In genomic region chr1:186145444-186145843, GRCm38 (mm10) we compare ENCODE assay signal across 13 mouse cellular contexts. TPM values are rescaled to one million over a fixed set of nuclear protein-coding genes. Genes with fewer than 3 reads are reported as not detected.
DNase-seq lines count a peak whose midpoint lies in the region; ATAC-seq and TF ChIP-seq lines count a peak whose summit lies in the region.
"Had no signal": no experiment of that assay in that cellular context is flagged by ENCODE, and none has a peak within 500 bp of the region (broad histone marks: within the 10 kb centered on the region; RNA-seq: fewer than 3 reads in every experiment).

No protein-coding gene starts in this region.

- H3K79me2 ChIP-seq in myocyte (ENCODE audit: control insufficient read depth, insufficient read depth) = no peaks in the 10 kb centered on the region

- H3K9me3 ChIP-seq in embryonic facial prominence, embryonic 10.5 days = no peaks in the 10 kb centered on the region
- H3K9me3 ChIP-seq in limb, embryonic 12.5 days = no peaks in the 10 kb centered on the region

- no peak for TF ChIP-seq POLR2A in myocyte (IDR thresholded peaks at IDR 0.05; ENCODE audit: insufficient read length, low read depth)

- no peak overlapping the region for H3ac ChIP-seq in myocyte (ENCODE audit: control insufficient read depth, insufficient read length)

- H3K36me3 ChIP-seq in embryonic facial prominence, embryonic 10.5 days (replicated peaks) = no peaks in the 10 kb centered on the region
- no peaks in the 10 kb centered on the region for H3K36me3 ChIP-seq in limb, embryonic 12.5 days
- H3K36me3 ChIP-seq in myocyte (ENCODE audit: control insufficient read depth, insufficient read depth) = no peaks in the 10 kb centered on the region

- no peaks in the 10 kb centered on the region for H3K27me3 ChIP-seq in embryonic facial prominence, embryonic 10.5 days (replicated peaks; ENCODE audit: low read depth, poor library complexity, severe bottlenecking)
- no peaks in the 10 kb centered on the region for H3K27me3 ChIP-seq in limb, embryonic 12.5 days
- no peaks in the 10 kb centered on the region for H3K27me3 ChIP-seq in myocyte (ENCODE audit: control insufficient read depth, insufficient read depth, insufficient read length)
- H3K27me3 ChIP-seq: megakaryocyte, embryonic 14.5 days had no signal

- peak overlapping the region; percentile 37 for H3K4me2 ChIP-seq in limb, embryonic 12.5 days
- H3K4me2 ChIP-seq in myocyte (ENCODE audit: low read depth) = peak overlapping the region; percentile 69

- no peak overlapping the region for H3K4me3 ChIP-seq in embryonic facial prominence, embryonic 10.5 days
- no peak overlapping the region for H3K4me3 ChIP-seq in limb, embryonic 12.5 days (replicated peaks)
- H3K4me3 ChIP-seq in myocyte = no peak overlapping the region
- H3K4me3 ChIP-seq: megakaryocyte, embryonic 14.5 days had no signal

- no peak overlapping the region for H3K9ac ChIP-seq in limb, embryonic 12.5 days (replicated peaks)

- H3K4me1 ChIP-seq in embryonic facial prominence, embryonic 10.5 days = peaks cover 9% of the 10 kb centered on the region
- peaks cover 10% of the 10 kb centered on the region for H3K4me1 ChIP-seq in limb, embryonic 12.5 days (replicated peaks)
- H3K4me1 ChIP-seq: megakaryocyte, embryonic 14.5 days had no signal

- whole genome bisulfite sequencing in embryonic facial prominence, embryonic 10.5 days = 47% methylated on average over 6 of the region's 6 CpGs
- 35% methylated on average over 6 of the region's 6 CpGs for WGBS in limb, embryonic 12.5 days

- ATAC-seq in limb, embryonic 12.5 days (ENCODE audit: insufficient number of reproducible peaks, insufficient read depth, low FRiP score, low TSS enrichment, low read depth) = no peak
- ATAC-seq in activated CD4-positive, CD25-positive, alpha-beta regulatory T cell, adult 4 months = no peak

- peak; percentile 6 to 10 for DNase-seq in layer of hippocampus, postnatal 14 days (ENCODE audit: low spot score in 2 of 2)
- no peak for DNase-seq in layer of hippocampus, adult 9-11 months
- DNase-seq in embryonic facial prominence, embryonic 10.5 days (ENCODE audit: low spot score) = peak; percentile 50
- no peak for DNase-seq in cerebellum, postnatal 4 days (ENCODE audit: low spot score in 2 of 2)
- DNase-seq: cerebellum, adult 9-10 months; heart, postnatal 4 days; kidney, adult 9 months; thymus, postnatal 36 days had no signal

- 0 out of 2 replicates have a peak overlapping the region, but pooled peaks have one; percentile 40 for H3K27ac ChIP-seq in embryonic facial prominence, embryonic 10.5 days (replicated peaks)
- H3K27ac ChIP-seq in limb, embryonic 12.5 days = no peak overlapping the region

TF ChIP-seq in myocyte, 11 proteins besides CTCF, POLR2A, EP300 and RAD21:
- TF ChIP-seq MYOD1 (IDR thresholded peaks at IDR 0.05; ENCODE audit: control insufficient read depth in 1 of 3, insufficient read length in 2 of 3, low read depth in 2 of 3) = peak in 1 of 3 experiments; percentile 43
- no peak for TF ChIP-seq TCF3 (IDR thresholded peaks at IDR 0.05; ENCODE audit: insufficient read length, low read depth)

RNA-seq across cellular contexts. Expression of gene Lyplal1, which starts 28.3 kb away (rescaled TPM):
- total RNA-seq in layer of hippocampus, postnatal 14 days (2021) = 10 to 100 TPM; 10.8 to 12.0 TPM
- polyA plus RNA-seq in embryonic facial prominence, embryonic 10.5 days (2016; fragmentation: Nextera tagmentation; extraction: Ambion mirVana) = 18.5 and 18.9 TPM in 2 replicates
- 19.4 and 20.4 TPM in 2 replicates for polyA plus RNA-seq in limb, embryonic 12.5 days (2016; fragmentation: Nextera tagmentation; extraction: Ambion mirVana)
- polyA plus RNA-seq in myocyte (2012; fragmentation: generic; extraction: Trizol) = 9.5 TPM
- polyA plus RNA-seq in activated CD4-positive, CD25-positive, alpha-beta regulatory T cell, adult 4 months (2017; shearing (Covaris generic)) = not detected
- total RNA-seq: neutrophil, adult 5-6 weeks had no signal

Comparison
In these comparisons a context has a peak if more than half of its experiments do, and no peak if none do; other contexts are left out.
1. DNase-seq: peak in layer of hippocampus, postnatal 14 days (2 of 2) and embryonic facial prominence, embryonic 10.5 days (single experiment); none in layer of hippocampus, adult 9-11 months (single experiment) and cerebellum, postnatal 4 days (0 of 2).
2. RNA of gene Lyplal1, which starts 28.3 kb away (polyA plus RNA-seq): 19.4 to 20.4 TPM in limb, embryonic 12.5 days, 18.5 to 18.9 TPM in embryonic facial prominence, embryonic 10.5 days and 9.5 TPM in myocyte (single experiment); not detected in activated CD4-positive, CD25-positive, alpha-beta regulatory T cell, adult 4 months; every median in the first group is over 10 times any median in the second.